Mouse (Mus musculus) T-helper 2 cell (primary cell): ENCODE data around the gene Atp1a3.
"Not testable (repeated sequence)": the region's sequence is repeated elsewhere in the genome, so short reads cannot be mapped to it uniquely, and the experiment has no call there.

Source experiments
- in situ Hi-C: fragments of 300-600 bp; cut with MboI, MseI; formaldehyde crosslinking; loops from one replicate; pipeline ENCODE4 v1.15.1; 2025; ENCODE audit warnings: high pct_unique_total_duplicates

The Atp1a3 gene

GRCm38 (mm10) chr7:25005421-25006065 lies at the start of gene Atp1a3:
TSS of gene Atp1a3 (minus strand) at chr7:25005958.
- in situ Hi-C loops: no loop called here

- in situ Hi-C loops: no loop called here
These were observed 46.8 kb upstream of the Atp1a3 start for GRCm38 (mm10) chr7:25052587-25052986.

DNA sequence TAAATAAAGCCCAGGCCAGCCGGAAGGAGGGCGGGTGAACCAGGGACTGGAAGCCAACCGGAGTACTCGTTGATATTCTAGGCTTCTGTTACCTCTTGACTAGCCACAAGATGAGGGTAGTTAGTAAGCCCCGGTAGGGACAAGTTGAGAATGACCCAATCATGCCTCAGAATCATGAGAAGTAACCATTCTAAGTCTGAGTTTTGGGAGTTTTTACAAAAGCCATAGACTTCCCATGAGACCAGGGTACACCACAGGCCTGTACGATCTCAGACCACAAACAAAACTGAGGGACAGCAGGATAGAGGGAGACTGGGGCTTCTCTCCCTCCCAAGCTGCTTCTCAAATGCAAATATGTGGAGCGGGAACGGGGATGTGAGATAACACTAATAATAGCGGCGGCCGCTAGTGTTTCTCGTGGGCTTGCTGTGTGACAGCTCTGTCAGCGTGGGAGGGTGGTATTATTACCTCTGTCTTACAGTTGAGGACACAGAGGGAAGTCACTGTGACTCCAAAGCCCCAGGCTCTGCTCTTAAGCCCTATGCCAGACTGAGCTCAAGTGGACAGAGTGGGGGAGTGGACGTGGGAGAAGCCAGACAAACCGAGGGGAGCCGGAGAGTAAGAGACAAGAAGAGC lies 43.7 kb upstream of the Atp1a3 start:
- in situ Hi-C loops: no loop called here

GRCm38 (mm10) chr7:25047363-25047762 lies 41.6 kb upstream of the Atp1a3 start:
- in situ Hi-C loops: no loop called here

GRCm38 (mm10) chr7:25044599-25044998 lies 38.8 kb upstream of the Atp1a3 start:
- in situ Hi-C loops: not testable (repeated sequence)

DNA sequence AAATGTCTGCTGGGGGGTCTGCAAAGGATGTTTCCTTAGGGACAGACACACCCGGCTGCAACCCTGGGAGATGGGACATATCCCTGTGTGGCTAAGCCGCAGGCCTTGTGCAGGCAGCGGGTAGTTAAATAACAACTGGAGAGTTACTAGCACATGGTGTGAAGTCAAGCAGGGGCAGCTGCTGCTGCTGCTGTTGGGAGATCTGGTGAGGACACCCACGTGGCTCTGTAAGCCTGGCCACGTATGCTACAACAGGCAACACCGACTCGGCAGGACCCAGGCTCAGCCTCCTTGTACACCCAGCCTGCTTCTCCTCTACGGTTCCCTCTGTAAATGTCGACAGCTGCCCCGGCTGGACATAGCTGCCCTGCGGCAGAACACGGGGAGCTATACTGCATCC lies 36.2 kb upstream of the Atp1a3 start:
- in situ Hi-C loops: no loop called here

- in situ Hi-C loops: no loop called here
These were observed 30.2 kb upstream of the Atp1a3 start for GRCm38 (mm10) chr7:25035916-25036315.

DNA sequence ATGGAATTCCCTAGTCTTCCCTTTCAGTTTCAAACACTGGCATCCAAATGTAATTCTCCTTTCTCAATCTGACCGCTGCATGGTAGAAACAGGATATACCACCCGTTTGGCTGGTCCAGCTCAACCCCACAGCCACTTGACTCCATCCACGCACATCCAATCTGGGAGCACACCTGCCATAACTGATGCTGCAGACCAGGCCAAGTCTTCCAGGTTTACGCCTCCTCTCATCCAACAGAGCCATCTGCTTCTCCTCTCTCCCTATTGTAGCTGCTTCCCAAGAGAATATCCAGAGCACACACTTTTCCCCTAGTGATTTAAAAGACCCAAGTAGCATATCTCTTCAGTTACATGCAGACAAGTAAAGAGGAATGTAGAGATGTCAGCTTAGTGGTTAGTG lies 29.0 kb upstream of the Atp1a3 start:
- in situ Hi-C loops: no loop called here

DNA sequence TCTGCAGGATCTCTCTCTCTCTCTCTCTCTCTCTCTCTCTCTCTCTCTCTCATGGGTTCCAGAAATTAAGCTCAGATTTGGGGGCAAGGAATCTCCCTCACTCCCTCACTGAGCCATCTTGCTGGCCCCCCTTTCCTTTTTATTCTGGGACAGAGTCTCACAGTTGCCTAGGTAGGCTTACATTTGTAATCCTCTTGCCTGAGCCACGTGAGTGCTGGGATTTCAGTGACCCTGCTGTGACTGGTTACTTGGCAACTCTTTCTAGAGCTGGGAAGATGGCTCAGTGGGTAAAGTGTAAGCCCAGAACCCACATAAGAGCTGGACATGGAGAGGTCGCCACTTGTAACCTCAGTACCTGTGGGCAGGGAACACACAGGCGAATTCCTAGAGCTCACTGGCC lies 25.8 kb upstream of the Atp1a3 start:
- in situ Hi-C loops: no loop called here

- in situ Hi-C loops: no loop called here
These were observed 24.4 kb upstream of the Atp1a3 start for GRCm38 (mm10) chr7:25030032-25030753.

- in situ Hi-C loops: no loop called here
These were observed 20.7 kb upstream of the Atp1a3 start for GRCm38 (mm10) chr7:25026452-25026851.

- in situ Hi-C loops: no loop called here
These were observed 20.2 kb upstream of the Atp1a3 start for GRCm38 (mm10) chr7:25025855-25026439.

GRCm38 (mm10) chr7:25011592-25011991 lies 5.8 kb upstream of the Atp1a3 start:
- in situ Hi-C loops: no loop called here

- in situ Hi-C loops: no loop called here
These were observed 4.5 kb upstream of the Atp1a3 start for GRCm38 (mm10) chr7:25010090-25010913.

GRCm38 (mm10) chr7:25009099-25009700 lies 3.4 kb upstream of the Atp1a3 start:
- in situ Hi-C loops: no loop called here

DNA sequence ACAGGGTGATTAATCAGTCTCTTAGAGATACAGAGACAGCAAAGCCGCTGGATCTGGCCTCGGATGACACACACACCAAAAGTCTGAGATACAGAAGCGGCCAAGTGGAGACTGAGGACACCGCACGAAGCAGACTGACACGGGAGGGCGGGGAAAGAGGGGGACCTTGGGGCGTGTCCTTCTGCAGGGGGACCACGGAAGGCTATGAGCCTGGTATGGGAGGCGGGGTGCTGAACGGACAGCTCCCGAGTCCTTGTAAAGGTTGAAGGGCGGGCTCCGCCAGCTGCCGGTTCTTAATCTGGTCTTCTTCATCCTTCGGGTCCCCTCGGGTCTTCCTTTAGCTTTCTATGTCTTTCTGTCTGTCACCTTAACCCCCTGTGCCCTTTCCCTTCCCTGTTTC lies 2.9 kb upstream of the Atp1a3 start:
- in situ Hi-C loops: no loop called here

DNA sequence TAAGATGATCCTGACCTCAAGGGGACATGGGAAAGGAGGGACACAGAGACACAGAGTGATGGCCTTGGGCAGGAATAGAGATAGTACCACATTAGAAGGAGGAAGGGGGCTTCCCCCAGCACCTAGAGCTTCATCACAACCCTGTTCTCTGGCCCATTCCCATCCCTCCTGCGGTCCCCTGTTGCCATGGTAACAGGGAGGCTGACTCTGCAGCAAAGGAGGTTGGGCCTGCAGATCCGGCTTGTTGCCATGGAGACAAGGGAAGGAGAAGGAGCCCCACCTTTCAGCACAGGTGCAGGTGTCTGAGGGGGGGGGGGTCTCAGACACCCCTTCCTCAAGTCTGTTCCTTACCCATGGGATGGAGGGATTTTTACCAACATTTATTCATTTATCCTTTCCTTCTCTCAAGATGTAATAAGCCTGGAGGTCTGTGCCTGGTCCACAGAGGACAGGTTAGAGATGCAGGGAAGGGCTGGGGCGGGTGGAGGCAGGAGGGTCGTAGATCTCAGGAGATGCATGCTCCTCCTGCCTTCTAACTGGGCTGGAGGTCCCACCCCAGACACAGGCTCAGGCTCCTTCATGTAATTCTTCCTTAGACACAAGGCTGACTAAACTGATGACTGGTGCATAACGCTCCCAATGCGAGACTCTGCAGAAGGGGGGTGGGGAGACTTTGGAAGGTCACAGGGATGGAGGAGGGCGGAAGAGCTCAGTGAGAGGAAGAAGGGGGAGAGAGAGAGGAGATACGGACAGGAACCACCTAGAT lies 2.0 kb upstream of the Atp1a3 start:
- in situ Hi-C loops: no loop called here

- in situ Hi-C loops: no loop called here
These were observed 1.0 kb upstream of the Atp1a3 start for GRCm38 (mm10) chr7:25006586-25007364.

GRCm38 (mm10) chr7:25006171-25006570 lies 413 bp upstream of the Atp1a3 start:
- in situ Hi-C loops: no loop called here

DNA sequence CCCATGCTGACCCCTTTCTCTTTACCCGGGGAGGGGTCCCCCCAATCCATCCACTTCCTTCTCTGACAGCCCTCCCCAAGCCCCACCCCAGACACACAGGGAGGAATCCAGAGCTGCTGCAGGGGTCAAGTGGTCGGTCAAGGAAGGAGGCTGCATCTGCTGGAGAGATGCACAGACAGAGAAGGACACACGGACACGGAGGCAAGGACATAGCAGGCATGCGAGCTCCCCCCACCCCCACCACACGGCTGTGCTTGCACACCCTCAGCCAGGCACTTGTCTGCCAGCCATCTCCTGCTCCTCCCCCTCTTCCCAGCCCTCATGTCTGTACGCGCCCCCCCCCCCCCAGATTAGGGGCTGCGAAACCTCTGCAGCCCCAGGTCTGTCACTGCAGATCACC lies 952 bp downstream of the Atp1a3 start:
- in situ Hi-C loops: no loop called here
